Mouse (Mus musculus) E14TG2a.4 (cell line): ENCODE measurements at regions not wholly inside any gene's neighbourhood (a gene's known extent, or its start where the extent isn't known, plus 50 kb on each side); places are given as distances from the start of the nearest gene placed in this dataset.

Experiments
- CTCF ChIP-seq: conservative IDR thresholded peaks from 2 replicates; pipeline ENCODE4 v1.5.1; 2014; ENCODE audit warnings: low read length
- NANOG ChIP-seq: IDR thresholded peaks from 2 replicates; pipeline ENCODE4 v1.6.1; 2014; ENCODE audit warnings: borderline replicate concordance, low read length, mixed read lengths
- POU5F1 ChIP-seq: IDR thresholded peaks from 2 replicates; pipeline ENCODE4 v1.6.1; 2014; ENCODE audit warnings: low read length, borderline replicate concordance

DNA sequence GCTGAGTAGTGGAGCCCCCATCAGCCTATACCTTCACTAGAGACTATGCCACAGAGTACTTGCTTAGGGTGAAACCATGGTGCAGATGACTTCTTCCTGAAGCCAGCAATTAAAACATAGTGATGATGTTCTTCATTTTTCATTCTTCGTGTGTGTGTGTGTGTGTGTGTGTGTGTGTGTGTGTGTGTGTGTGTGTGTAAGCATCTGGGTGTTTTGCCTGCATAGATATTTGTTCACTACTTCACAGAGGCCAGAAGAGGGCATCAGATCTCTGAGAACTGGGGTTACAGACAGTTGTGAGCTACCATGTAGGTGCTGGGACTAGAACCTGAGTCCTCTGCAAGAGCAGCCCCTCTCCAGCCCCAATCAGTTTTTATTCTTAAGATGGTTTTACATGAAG is 358.8 kb downstream of the Wdr11 start:
- TF ChIP-seq CTCF (no peak), POU5F1 (no peak), NANOG (no peak)
